ENCODE assay signal across 8 mouse cellular contexts in the genomic region with DNA sequence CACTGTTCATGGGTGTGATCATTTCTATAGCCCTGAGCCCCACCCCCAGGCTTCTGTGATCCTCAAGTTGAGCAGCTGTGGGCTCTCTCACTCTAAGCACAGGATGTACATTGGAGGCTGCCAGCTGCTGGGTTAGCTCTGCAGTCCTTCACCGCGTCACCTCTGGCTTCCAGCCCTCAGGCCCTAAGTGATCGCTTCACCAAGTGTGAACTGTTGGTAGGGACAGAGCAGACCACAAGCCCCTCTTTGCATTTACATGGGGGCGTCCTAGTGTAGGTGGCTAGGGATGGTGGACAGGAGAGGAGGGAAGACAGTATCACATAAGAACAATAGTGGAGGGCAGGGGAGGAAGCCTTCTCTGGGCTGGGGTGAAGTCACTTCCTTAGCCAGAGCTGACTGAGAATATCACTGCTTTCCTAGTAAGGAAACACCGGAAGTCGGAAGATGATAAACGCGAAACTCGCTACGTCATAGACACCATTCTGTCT. TPM values are rescaled to one million over a fixed set of nuclear protein-coding genes. Genes with fewer than 3 reads are reported as not detected.
DNase-seq lines count a peak whose midpoint lies in the region; ATAC-seq and TF ChIP-seq lines count a peak whose summit lies in the region.

No protein-coding gene starts in this region.

- H3K4me3 ChIP-seq in neural tube, embryonic 13.5 days = no peak overlapping the region
- no peak overlapping the region for H3K4me3 ChIP-seq in neural tube, embryonic 15.5 days (replicated peaks)
- H3K4me3 ChIP-seq in heart, embryonic 16.5 days (ENCODE audit: low read length) = no peak overlapping the region
- H3K4me3 ChIP-seq in liver, embryonic 14.5 days (ENCODE audit: insufficient read depth in 1 of 2, low read depth in 2 of 2, low read length in 2 of 2) = no peak overlapping the region

- TF ChIP-seq CTCF in liver, embryonic 14.5 days (IDR thresholded peaks at IDR 0.05; ENCODE audit: low read depth) = no peak

- WGBS in neural tube, embryonic 13.5 days = 89% methylated on average over 10 of the region's 10 CpGs
- WGBS in neural tube, embryonic 15.5 days = 91% methylated on average over 10 of the region's 10 CpGs
- 63% methylated on average over 10 of the region's 10 CpGs for WGBS in heart, embryonic 16.5 days
- WGBS in liver, embryonic 14.5 days (ENCODE audit: insufficient replicate concordance) = 34% methylated on average over 10 of the region's 10 CpGs

- no peak for DNase-seq in liver, embryonic 14.5 days (ENCODE audit: low read depth in 3 of 3, low spot score in 3 of 3)
- peak; percentile 50 to 76 for DNase-seq in spleen, postnatal 4 days (ENCODE audit: low spot score in 2 of 2)
- DNase-seq in cerebellum, postnatal 36 days = no peak
- DNase-seq in cerebellum, adult 11-12 months = no peak

- peaks cover 3% of the 10 kb centered on the region for H3K4me1 ChIP-seq in neural tube, embryonic 13.5 days (replicated peaks)
- H3K4me1 ChIP-seq in neural tube, embryonic 15.5 days = peaks cover 3% of the 10 kb centered on the region
- H3K4me1 ChIP-seq in heart, embryonic 16.5 days (ENCODE audit: control insufficient read depth, insufficient read depth, low read length) = peaks cover 9% of the 10 kb centered on the region
- peaks cover 0 to 20% of the 10 kb centered on the region in 2 experiments; a peak in 2 of 4 replicates for H3K4me1 ChIP-seq in liver, embryonic 14.5 days (replicated peaks; ENCODE audit: control insufficient read depth in 2 of 2, insufficient read depth in 2 of 2, low read length in 1 of 2)

- no peaks in the 10 kb centered on the region for H3K9me3 ChIP-seq in neural tube, embryonic 13.5 days
- no peaks in the 10 kb centered on the region for H3K9me3 ChIP-seq in neural tube, embryonic 15.5 days (replicated peaks)
- no peaks in the 10 kb centered on the region for H3K9me3 ChIP-seq in heart, embryonic 16.5 days (replicated peaks; ENCODE audit: control insufficient read depth, low read length)
- H3K9me3 ChIP-seq in liver, embryonic 14.5 days (ENCODE audit: control insufficient read depth, low read length) = no peaks in the 10 kb centered on the region

- no peaks in the 10 kb centered on the region for H3K36me3 ChIP-seq in neural tube, embryonic 13.5 days
- no peaks in the 10 kb centered on the region for H3K36me3 ChIP-seq in neural tube, embryonic 15.5 days
- no peaks in the 10 kb centered on the region for H3K36me3 ChIP-seq in heart, embryonic 16.5 days (ENCODE audit: control insufficient read depth, insufficient read depth)
- H3K36me3 ChIP-seq in liver, embryonic 14.5 days (replicated peaks; ENCODE audit: control insufficient read depth, insufficient read depth, low read depth) = no peaks in the 10 kb centered on the region

- H3K9ac ChIP-seq in neural tube, embryonic 13.5 days = no peak overlapping the region
- H3K9ac ChIP-seq in neural tube, embryonic 15.5 days (replicated peaks) = no peak overlapping the region
- no peak overlapping the region for H3K9ac ChIP-seq in heart, embryonic 16.5 days (ENCODE audit: low read length)
- H3K9ac ChIP-seq in liver, embryonic 14.5 days (replicated peaks) = no peak overlapping the region

- no peak for TF ChIP-seq EP300 in liver, embryonic 14.5 days (IDR thresholded peaks at IDR 0.05; ENCODE audit: low read depth)

- no peak for ATAC-seq in neural tube, embryonic 13.5 days (ENCODE audit: low read depth)
- ATAC-seq in neural tube, embryonic 15.5 days (ENCODE audit: low FRiP score) = no peak
- peak; percentile 84 for ATAC-seq in heart, embryonic 16.5 days (replicated peaks; ENCODE audit: extremely low read depth, insufficient read depth, low FRiP score)
- ATAC-seq in liver, embryonic 14.5 days (ENCODE audit: insufficient read depth) = peak; percentile 52
- no peak for ATAC-seq in megakaryocyte-erythroid progenitor cell, adult 5-6 weeks (replicated peaks; ENCODE audit: low FRiP score, low TSS enrichment, poor library complexity, severe bottlenecking)

- H3K27ac ChIP-seq in neural tube, embryonic 13.5 days (replicated peaks) = 0 out of 2 replicates have a peak overlapping the region, but pooled peaks have one; percentile 15
- no peak overlapping the region for H3K27ac ChIP-seq in neural tube, embryonic 15.5 days (replicated peaks)
- peak overlapping the region; percentile 92 for H3K27ac ChIP-seq in heart, embryonic 16.5 days (ENCODE audit: low read length)
- H3K27ac ChIP-seq in liver, embryonic 14.5 days = no peak overlapping the region

- no peak overlapping the region for H3K4me2 ChIP-seq in neural tube, embryonic 13.5 days
- H3K4me2 ChIP-seq in neural tube, embryonic 15.5 days = no peak overlapping the region
- no peak overlapping the region for H3K4me2 ChIP-seq in heart, embryonic 16.5 days (ENCODE audit: low read depth, low read length)
- no peak overlapping the region; the same call in 1 of the 2 replicates for H3K4me2 ChIP-seq in liver, embryonic 14.5 days (ENCODE audit: low read depth)

- no peaks in the 10 kb centered on the region for H3K27me3 ChIP-seq in neural tube, embryonic 13.5 days
- H3K27me3 ChIP-seq in neural tube, embryonic 15.5 days (replicated peaks) = no peaks in the 10 kb centered on the region
- H3K27me3 ChIP-seq in heart, embryonic 16.5 days (ENCODE audit: control insufficient read depth, insufficient read depth, low read length) = no peaks in the 10 kb centered on the region
- no peaks in the 10 kb centered on the region for H3K27me3 ChIP-seq in liver, embryonic 14.5 days (ENCODE audit: control insufficient read depth, insufficient read depth, low read length)

RNA-seq across cellular contexts. Expression of a gene that starts 50.2 kb away (rescaled TPM):
- polyA plus RNA-seq in neural tube, embryonic 13.5 days (2015; fragmentation: Nextera tagmentation; extraction: Ambion mirVana) = 37.6 and 39.4 TPM in 2 replicates
- 28.6 and 29.4 TPM in 2 replicates for polyA plus RNA-seq in neural tube, embryonic 15.5 days (2015; fragmentation: Nextera tagmentation; extraction: Ambion mirVana)
- polyA plus RNA-seq in heart, embryonic 16.5 days (2015; fragmentation: Nextera tagmentation; extraction: Ambion mirVana) = 8.3 and 9.6 TPM in 2 replicates
- 2.5 and 3.3 TPM in 2 replicates for polyA plus RNA-seq in liver, embryonic 14.5 days (2012; rRNA removed)
- 7.5 and 7.8 TPM in 2 replicates for polyA plus RNA-seq in liver, embryonic 14.5 days (2014; fragmentation: Nextera tagmentation; extraction: Ambion mirVana)
- total RNA-seq in megakaryocyte-erythroid progenitor cell, adult 5-6 weeks (2014; fragmentation: Nextera tagmentation) = 26.5 and 30.9 TPM in 2 replicates
- total RNA-seq in megakaryocyte-erythroid progenitor cell, adult 5-6 weeks (2017) = 8.1 and 11.3 TPM in 2 replicates

Comparison
In these comparisons a context has a peak if more than half of its experiments do, and no peak if none do; other contexts are left out.
1. H3K27ac ChIP-seq: peak in neural tube, embryonic 13.5 days (single experiment) and heart, embryonic 16.5 days (single experiment); none in neural tube, embryonic 15.5 days (single experiment) and liver, embryonic 14.5 days (single experiment).
2. ATAC-seq: peak in heart, embryonic 16.5 days (single experiment) and liver, embryonic 14.5 days (single experiment); none in neural tube, embryonic 13.5 days (single experiment), neural tube, embryonic 15.5 days (single experiment) and megakaryocyte-erythroid progenitor cell, adult 5-6 weeks (single experiment).
3. DNase-seq: peak in spleen, postnatal 4 days (2 of 2); none in liver, embryonic 14.5 days (0 of 3), cerebellum, postnatal 36 days (0 of 2) and cerebellum, adult 11-12 months (single experiment).